Mouse (Mus musculus): ENCODE data around the gene Wnt4.

Wnt4 gene

DNA sequence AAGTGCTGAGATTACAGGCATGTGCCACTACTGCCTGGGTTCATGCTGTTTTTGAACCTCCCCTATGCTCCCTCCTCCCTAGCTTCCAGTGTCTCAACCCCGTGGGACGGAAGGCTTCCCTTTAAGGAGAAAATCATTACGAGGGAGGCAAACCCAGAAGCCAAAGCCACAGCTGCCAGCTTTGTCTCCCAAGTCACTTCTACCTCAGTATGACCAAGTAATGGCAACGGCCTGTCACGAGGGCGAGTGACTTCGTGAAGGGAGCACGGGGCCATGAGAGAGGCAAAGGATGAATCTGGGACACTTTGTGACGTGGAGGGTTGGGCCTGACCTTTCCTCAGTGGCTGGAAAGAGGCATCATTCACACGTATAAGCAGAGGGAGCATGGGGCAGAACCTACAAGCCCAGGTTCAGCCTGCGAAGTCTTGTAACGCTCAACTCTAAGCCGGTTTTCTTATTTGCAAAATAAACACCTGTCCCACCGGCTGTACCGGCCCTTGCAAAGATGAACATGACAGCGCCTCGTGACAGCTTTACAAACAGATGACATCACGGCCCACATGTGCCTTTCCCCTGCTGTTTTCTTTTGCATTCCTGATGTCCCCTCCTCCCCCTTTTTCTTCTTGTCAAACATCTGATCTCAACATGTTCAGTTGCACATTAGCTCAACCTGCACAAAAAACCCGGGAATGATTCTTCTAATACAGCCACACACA is 29.9 kb downstream of the Wnt4 start:
- DNase-seq (ENCODE audit: low spot score): no peak

DNA sequence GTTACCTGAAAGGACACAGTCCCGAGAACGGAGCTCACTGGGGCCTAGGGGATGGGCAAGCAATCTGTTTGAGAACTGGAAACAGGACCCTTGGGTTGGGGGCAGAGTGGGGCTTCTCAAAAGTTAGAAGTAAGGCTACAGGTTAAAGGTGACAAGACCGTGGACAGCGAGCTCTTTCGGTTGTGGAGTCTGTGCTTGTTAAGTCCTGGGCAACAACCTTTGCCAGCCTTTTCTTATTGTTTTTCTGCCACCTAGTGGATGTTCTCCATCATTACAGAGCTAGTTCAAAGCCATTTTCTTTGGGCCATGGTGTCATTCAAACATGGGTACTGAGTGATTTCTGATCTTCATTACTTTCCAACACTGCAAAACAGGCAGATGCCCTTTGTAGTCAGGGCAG is 31.1 kb downstream of the Wnt4 start:
- no peak for DNase-seq (ENCODE audit: low spot score)

DNA sequence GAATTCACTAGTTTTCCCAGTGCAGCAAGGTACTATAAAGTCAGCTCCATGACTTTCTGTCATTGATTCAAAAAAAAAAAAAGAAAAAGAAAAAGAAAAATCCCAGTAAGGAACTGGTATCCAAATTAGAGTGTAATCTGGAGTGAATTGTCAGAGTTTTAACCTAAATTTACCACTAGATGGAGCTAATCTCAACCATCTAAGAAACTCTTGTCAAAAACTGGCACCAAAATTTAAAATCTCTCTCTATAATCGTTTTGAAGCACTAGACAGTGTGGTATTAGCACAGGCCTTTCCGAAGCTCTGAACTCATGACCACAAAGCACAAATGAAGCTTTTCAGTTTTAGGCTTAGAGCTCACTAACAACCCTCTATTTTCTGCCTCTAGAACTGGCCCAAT is 36.2 kb downstream of the Wnt4 start:
- DNase-seq (ENCODE audit: low spot score): no peak

DNA sequence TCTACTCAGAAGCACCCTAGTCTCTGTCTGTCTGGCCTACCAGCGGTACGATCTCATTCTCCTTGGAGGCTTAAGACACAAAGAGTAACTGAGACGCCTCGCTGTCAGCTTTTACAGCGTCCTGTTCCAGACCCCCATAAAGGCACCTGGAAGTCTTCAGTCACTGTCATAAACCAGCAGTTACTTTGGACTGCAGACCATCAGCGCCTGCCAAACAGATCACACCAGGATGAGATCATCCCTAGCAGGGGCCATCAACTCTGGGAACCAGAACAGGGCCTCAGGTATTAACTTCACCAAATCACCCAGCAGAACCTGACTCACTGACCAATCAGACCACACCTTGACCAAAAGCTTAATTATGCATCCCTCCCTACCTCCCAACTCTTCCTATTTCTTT is 37.3 kb downstream of the Wnt4 start:
- no peak for DNase-seq (ENCODE audit: low spot score)

DNA sequence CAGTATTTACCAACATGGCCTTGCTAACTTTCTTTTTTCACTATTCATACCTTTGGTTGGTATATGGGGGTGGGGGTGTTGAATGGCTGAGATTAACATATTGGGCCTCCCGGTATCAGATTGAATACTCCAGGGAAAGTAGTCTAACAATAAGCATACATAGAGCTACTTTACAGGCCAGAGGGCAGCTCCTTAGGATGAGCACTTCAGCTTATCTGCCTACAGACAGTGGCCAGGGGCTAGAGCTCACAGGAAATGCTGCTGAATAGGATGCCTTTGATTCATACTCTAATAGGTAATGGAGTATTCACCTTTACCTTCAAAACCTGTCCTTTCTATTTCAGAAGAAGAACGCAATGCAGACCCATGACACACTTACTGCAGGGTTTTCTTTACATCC is 37.8 kb downstream of the Wnt4 start:
- no peak for DNase-seq (ENCODE audit: low spot score)

DNA sequence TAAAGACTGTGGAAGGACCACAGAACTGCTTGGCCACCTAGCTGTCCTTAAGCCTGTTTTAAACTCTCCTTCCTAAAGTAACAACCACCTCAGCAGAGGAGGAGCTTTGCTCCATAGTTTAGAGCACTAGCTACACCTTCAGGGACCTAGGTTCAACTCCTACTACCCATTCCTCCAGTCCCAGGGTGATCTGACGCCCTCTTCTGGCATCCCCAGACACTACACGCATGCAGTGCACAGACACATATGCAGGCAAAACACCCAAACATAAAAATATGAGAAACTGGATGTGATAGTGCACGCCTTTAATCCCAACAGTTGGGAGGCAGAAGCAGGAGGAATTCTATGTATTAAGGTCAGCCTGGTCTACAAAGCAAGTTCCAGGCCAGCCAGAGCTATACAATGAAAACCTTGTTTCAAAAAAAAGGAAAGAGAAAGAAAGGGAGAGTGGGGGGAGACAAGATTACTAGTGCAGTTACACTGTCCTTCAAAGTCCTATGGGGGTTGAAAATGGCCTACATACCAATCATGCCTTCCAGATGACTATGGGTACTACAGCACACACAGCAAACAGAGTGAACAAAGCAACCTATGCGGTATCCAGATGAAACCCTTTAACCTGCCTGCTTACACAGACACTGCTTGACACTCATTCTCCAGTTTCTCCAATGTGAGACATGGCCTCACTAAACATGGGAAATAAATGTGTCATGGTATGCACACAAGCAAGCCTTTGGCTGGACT is 38.9 kb downstream of the Wnt4 start:
- DNase-seq (ENCODE audit: low spot score): no peak

DNA sequence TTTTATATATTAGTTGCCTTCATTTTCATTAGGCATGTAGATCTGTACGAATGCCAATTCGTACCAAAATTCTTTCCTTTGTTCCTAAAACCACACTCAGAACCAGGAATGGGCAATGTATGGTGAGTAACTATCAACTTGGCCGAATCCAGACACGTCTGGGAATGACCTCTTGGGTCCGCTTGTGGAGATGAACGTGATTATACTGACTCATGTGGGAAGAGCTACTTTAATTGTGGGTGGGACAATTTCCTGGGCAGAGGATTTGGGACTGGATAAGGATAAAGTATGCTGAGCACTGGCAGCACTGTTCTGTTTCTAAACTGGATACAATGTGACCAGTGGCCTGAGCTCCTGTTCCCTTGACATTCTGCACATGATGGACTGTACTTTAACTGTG is 47.6 kb downstream of the Wnt4 start:
- no peak for DNase-seq (ENCODE audit: low spot score)

DNA sequence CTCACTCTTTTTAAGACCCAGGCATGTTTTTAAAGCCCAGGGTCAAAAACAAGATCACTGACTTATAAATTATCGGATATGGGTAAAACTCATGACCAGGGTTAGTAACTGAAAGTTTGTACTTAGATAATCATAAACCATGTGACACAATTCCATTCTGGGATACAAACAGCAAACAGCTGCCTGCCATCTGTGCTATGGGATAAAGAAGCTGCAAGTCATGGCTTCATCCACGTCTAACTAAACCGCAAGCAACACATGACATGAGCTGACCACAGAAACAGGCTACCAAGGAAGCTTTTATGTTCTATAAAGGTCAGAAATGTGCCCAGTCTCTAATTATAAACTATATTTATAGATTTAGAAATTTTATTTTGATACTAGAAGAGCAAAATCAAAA is 49.2 kb downstream of the Wnt4 start:
- no peak for DNase-seq (ENCODE audit: low spot score)

DNA sequence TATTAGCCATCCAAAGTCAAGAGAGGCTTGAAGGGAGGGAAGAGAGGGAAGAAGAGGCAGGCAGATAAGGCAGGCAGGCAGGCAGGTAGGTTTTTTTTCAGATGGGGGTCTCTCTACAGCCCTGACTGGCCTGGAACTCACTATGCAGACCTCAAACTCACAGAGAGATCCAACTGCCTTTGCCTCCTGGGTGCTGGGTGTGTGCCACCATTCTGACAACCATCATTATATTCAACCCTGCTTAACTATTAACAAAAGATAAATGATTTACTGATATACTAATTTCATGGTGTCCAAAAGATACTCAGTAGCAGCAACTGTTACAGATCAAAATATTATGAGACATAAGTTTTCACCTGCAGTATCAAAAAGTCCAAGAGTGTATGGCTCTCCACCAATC is 54.8 kb downstream of the Wnt4 start:
- no peak for DNase-seq (ENCODE audit: low spot score)

DNA sequence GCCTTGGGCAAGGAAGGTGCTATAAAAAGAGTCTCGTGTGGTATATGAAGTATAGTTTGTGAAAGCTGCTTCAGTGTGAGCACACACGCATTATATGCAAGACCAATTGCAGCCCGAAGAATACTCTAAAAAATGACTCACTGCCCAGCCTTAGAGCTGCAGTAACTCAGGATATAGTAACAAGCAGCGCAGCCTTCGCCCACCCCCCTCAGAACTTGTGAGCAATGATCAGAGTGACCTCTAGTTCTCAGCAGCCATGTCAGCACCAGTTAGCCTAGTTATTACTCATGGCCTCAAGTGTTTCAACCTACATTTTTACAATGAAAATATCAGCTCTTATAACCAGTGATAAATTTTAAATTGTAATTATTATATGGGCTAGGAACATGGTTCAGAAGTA is 59.2 kb downstream of the Wnt4 start:
- no peak for DNase-seq (ENCODE audit: low spot score)

DNA sequence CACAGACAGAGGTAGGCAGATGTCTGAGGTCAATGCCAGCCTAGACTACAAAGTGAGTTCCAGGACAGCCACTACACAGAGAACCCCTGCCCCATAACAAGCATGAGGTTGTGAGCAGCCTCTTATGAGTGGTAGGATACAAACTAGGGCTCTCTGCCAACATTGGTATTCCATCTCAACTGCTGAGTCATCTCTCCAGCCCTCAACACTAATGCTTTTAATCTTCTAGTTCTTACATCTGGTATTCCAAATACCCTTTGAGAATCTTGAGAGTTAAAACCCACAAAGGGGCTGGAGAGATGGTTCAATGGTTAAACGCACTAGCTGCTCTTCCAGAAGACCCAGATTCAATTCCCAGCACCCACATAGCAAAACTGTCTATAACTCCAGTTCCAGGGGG is 62.1 kb downstream of the Wnt4 start:
- no peak for DNase-seq (ENCODE audit: low spot score)

DNA sequence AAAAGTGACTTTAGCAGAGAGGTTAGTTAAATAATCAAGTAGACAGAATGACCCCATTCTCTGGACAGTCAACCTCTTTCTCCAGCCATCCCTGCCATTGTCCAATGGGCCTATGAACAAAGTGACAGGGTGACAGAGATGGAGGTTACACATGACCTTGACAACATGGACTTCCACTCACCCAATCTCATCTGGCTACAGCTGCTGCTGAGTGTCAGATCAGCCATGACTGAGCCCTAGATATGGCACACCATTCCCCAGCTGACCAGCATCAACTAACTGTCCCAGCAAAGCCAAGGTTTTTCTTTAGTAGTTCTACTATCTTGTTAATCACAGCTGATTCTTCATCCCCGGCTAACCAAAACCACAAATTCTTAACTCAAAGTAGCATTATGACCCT is 65.5 kb downstream of the Wnt4 start:
- DNase-seq (ENCODE audit: low spot score): no peak

DNA sequence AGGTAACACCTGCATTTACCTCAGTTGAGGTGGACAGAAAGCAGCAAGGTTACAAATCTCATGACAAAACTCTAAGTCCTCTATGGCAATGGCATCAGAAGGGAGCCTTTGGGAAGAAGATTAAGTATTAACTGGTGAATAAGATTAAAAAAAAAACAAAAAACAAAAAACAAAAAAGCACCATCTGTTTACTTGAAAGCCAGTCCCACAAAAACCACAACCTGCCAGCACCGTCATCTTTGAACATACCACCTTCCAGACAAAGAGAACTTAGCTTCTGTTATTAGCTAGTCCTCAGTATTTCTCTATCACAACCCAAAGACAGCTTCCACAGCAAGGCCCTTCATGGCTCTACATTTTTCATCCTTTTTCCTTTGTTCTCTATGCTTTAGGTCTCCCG is 67.8 kb downstream of the Wnt4 start:
- DNase-seq (ENCODE audit: low spot score): no peak

DNA sequence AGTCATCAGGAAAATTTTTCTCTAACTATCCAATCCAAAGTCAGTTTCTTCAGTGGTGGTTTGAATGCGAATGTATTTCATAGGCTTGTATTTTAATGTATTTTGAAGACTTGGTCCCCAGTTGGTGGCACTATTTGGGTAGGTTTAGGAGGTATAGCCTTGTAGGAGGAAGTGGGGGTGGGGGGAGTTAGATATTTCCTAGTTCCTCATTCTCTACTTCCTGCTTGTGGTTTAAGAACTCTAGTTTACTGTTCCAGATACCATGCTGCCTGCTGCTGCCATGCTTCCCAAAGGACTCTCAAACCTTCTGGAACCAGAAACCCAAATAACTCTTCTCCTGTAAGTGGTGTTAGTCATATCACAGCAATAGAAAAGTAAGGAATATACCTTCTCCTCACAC is 68.5 kb downstream of the Wnt4 start:
- no peak for DNase-seq (ENCODE audit: low spot score)
